Mouse (Mus musculus): Measurements from ENCODE around the gene Slit1. TPM values are rescaled to one million over a fixed set of nuclear protein-coding genes. Genes with fewer than 3 reads are reported as not detected.

Gene Slit1
- total and polyA plus RNA-seq, 3 experiments: 0.16 to 0.30 TPM; not detected in 1

DNA sequence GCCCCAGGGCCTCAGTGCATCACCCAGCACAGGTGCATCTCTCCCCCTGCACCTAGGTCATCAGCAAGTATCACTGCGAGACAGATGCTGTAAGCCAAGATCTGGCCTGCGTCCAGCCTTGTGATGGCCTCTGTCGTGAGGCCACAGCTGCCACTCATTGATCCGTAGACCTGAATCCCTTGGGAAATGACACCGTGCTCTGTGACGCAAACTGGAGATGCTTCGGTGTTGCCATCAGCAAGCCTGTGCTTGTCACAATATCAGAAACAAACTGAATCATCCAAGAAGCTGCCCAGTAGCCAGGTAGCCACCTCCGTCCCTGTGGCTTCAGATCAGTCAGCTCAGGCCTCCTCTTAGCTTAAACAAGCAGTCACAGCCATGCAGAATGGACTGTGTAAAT is 153.8 kb downstream of the Slit1 start:
- Histone ChIP-seq H3K4me2 (ENCODE audit: insufficient read depth, low read depth, poor library complexity, severe bottlenecking) (no peak overlapping the region), H3K79me2 (replicated peaks; ENCODE audit: control insufficient read depth, extremely low read depth, insufficient read depth, poor library complexity, severe bottlenecking) (no peaks in the 10 kb centered on the region), H3K9ac (ENCODE audit: insufficient read depth, low read depth) (no peak overlapping the region), H3K4me3 (replicated peaks in 1 of 3; ENCODE audit: low read depth in 2 of 3, low read length in 2 of 3, poor library complexity in 1 of 3) (no peak overlapping the region), H3K27ac (ENCODE audit: insufficient read depth, low read depth) (no peak overlapping the region), H3K36me3 (replicated peaks in 1 of 2; ENCODE audit: control insufficient read depth in 1 of 2, insufficient read depth in 1 of 2, low read length in 1 of 2) (peaks cover 5 to 32% of the 10 kb centered on the region in 2 experiments), H3K27me3 (replicated peaks) (no peaks in the 10 kb centered on the region), H3K4me1 (ENCODE audit: control insufficient read depth in 1 of 2, insufficient read depth in 2 of 2) (peaks cover 7 to 36% of the 10 kb centered on the region in 2 experiments), H3K9me3 (replicated peaks; ENCODE audit: low read length) (no peaks in the 10 kb centered on the region)
- TF ChIP-seq ZMIZ1 (IDR thresholded peaks at IDR 0.05; ENCODE audit: low read depth, low read length): no peak
- TF ChIP-seq ETS1 (conservative IDR thresholded peaks at IDR 0.05; ENCODE audit: low read depth, low read length): peak; percentile 61
- TF ChIP-seq CHD2 (IDR thresholded peaks at IDR 0.05; ENCODE audit: low read length): no peak
- TF ChIP-seq E2F4 (IDR thresholded peaks at IDR 0.05; ENCODE audit: insufficient replicate concordance, low read depth, low read length): no peak
- TF ChIP-seq CHD1 (IDR thresholded peaks at IDR 0.05; ENCODE audit: low read depth, low read length): peak; percentile 63; the same call in 1 of the 2 replicates
- TF ChIP-seq HCFC1 (IDR thresholded peaks at IDR 0.05; ENCODE audit: low read depth, low read length): no peak
- no peak for TF ChIP-seq NELFE (IDR thresholded peaks at IDR 0.05; ENCODE audit: low read depth, low read length)
- peak; percentile 22; the same call in 1 of the 2 replicates for TF ChIP-seq EP300 (IDR thresholded peaks at IDR 0.05; ENCODE audit: low read length)
- TF ChIP-seq RAD21 (IDR thresholded peaks at IDR 0.05; ENCODE audit: low read depth, low read length): no peak
- no peak for TF ChIP-seq UBTF (IDR thresholded peaks at IDR 0.05; ENCODE audit: low read depth, low read length)
- TF ChIP-seq TCF12 (IDR thresholded peaks at IDR 0.05; ENCODE audit: low read depth, low read length): peak; percentile 74; the same call in 1 of the 2 replicates
- TF ChIP-seq IRF4 (IDR thresholded peaks at IDR 0.05; ENCODE audit: low read depth, low read length): peak; percentile 36; the same call in 1 of the 2 replicates
- TF ChIP-seq MYC (IDR thresholded peaks at IDR 0.05; ENCODE audit: low read depth, low read length): no peak
- dilution Hi-C loops (cut with MboI; ENCODE audit: extremely low pct_ligation_motif_present, extremely low pct_unique_long_range_greater_than_20kb, low sequenced_read_pairs) (no loop called here), in situ Hi-C loops (cut with MboI; ENCODE audit: low pct_ligation_motif_present, low pct_unique_long_range_greater_than_20kb, low sequenced_read_pairs) (no loop called here)
- peak; percentile 35 for DNase-seq (ENCODE audit: extremely low read depth)

DNA sequence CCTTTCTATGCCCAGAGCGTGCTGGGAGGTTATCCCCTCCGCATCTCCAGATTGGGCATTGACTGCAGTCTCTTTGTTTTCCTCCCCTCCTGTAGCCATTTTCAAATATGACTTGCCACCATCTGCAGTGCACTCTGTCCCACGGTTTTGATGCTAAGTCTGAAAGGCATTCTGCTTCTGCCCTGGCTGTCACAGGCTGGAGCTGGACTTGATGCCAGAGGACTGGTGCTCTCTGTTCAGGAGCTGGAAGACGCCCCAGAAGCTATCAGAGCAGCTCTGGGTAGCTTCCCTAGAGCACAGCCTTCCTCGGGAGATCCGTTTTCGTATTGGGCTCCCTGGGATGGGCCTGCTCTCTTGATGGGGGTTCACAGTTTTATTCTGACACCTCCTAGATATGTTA is 154.4 kb downstream of the Slit1 start:
- in situ Hi-C loops (cut with MboI; ENCODE audit: low pct_ligation_motif_present, low pct_unique_long_range_greater_than_20kb, low sequenced_read_pairs): no loop called here
- Histone ChIP-seq H3K36me3 (replicated peaks in 1 of 2; ENCODE audit: control insufficient read depth in 1 of 2, insufficient read depth in 1 of 2, low read length in 1 of 2) (peaks cover 7 to 39% of the 10 kb centered on the region in 2 experiments), H3K9me3 (replicated peaks; ENCODE audit: low read length) (no peaks in the 10 kb centered on the region), H3K9ac (ENCODE audit: insufficient read depth, low read depth) (no peak overlapping the region), H3K4me3 (replicated peaks in 1 of 3; ENCODE audit: low read depth in 2 of 3, low read length in 2 of 3, poor library complexity in 1 of 3) (no peak overlapping the region), H3K27ac (ENCODE audit: insufficient read depth, low read depth) (no peak overlapping the region), H3K4me2 (ENCODE audit: insufficient read depth, low read depth, poor library complexity, severe bottlenecking) (no peak overlapping the region), H3K4me1 (ENCODE audit: control insufficient read depth in 1 of 2, insufficient read depth in 2 of 2) (peaks cover 7 to 36% of the 10 kb centered on the region in 2 experiments), H3K79me2 (replicated peaks; ENCODE audit: control insufficient read depth, extremely low read depth, insufficient read depth, poor library complexity, severe bottlenecking) (no peaks in the 10 kb centered on the region), H3K27me3 (replicated peaks) (no peaks in the 10 kb centered on the region)
- no peak for TF ChIP-seq CHD2 (IDR thresholded peaks at IDR 0.05; ENCODE audit: low read length)
- TF ChIP-seq USF2 (conservative IDR thresholded peaks at IDR 0.05; ENCODE audit: low read depth, low read length): no peak
- no peak for TF ChIP-seq POLR2AphosphoS2 (IDR thresholded peaks at IDR 0.05; ENCODE audit: low read depth, low read length)
- no peak for TF ChIP-seq JUN (IDR thresholded peaks at IDR 0.05; ENCODE audit: insufficient read depth, low read depth, low read length)
- no peak for TF ChIP-seq RAD21 (IDR thresholded peaks at IDR 0.05; ENCODE audit: low read depth, low read length)
- no peak for TF ChIP-seq MXI1 (IDR thresholded peaks at IDR 0.05; ENCODE audit: low read depth, low read length)
- TF ChIP-seq KAT2A (IDR thresholded peaks at IDR 0.05; ENCODE audit: insufficient replicate concordance, low read length): no peak
- TF ChIP-seq E2F4 (IDR thresholded peaks at IDR 0.05; ENCODE audit: insufficient replicate concordance, low read depth, low read length): no peak
- dilution Hi-C loops (cut with MboI; ENCODE audit: extremely low pct_ligation_motif_present, extremely low pct_unique_long_range_greater_than_20kb, low sequenced_read_pairs): no loop called here
- no peak for DNase-seq (ENCODE audit: extremely low read depth)

All from CH12.LX (cell line).